Mouse (Mus musculus) heart, postnatal 10 days (tissue): ENCODE data around the gene Siae. TPM values are rescaled to one million over a fixed set of nuclear protein-coding genes. Genes with fewer than 3 reads are reported as not detected.

Source experiments
- DNase-seq, 2 experiments: peaks; one replicate each; pipeline ENCODE4 v3.0.0; 2021
- intact Hi-C: fragments of 180-260 bp; cut with DNase I; formaldehyde crosslinking; loops from one replicate; pipeline ENCODE4 v1.15.1; 2025
- total RNA-seq, 2 experiments: library from RNA; stranded (reverse); gene quantifications; 2 replicates each; pipeline ENCODE4 v1.2.3; 2021

The Siae gene
- total RNA-seq, 2 experiments from 2014 or later, result 8.7 to 9.8 TPM

- no peak for DNase-seq
- intact Hi-C loops, result no loop called here
Measured at GRCm38 (mm10) chr9:37655961-37656360, 100.5 kb downstream of the Siae start.

- intact Hi-C loops, result no loop called here
- DNase-seq, result peak in 1 of 2 experiments; percentile 29
Measured at GRCm38 (mm10) chr9:37656439-37656881, 101.0 kb downstream of the Siae start.

- intact Hi-C loops, result no loop called here
- DNase-seq, result peak; percentile 90 to 92
Measured at GRCm38 (mm10) chr9:37656931-37657481, 101.5 kb downstream of the Siae start, which contains the start of gene Tbrg1. TSS of gene Tbrg1 (minus strand) at chr9:37657312.

- intact Hi-C loops, result no loop called here
- DNase-seq, result no peak
Measured at GRCm38 (mm10) chr9:37659413-37659812, 103.9 kb downstream of the Siae start.

GRCm38 (mm10) chr9:37663210-37663609, 107.7 kb downstream of the Siae start:
- intact Hi-C loops, result no loop called here
- DNase-seq, result no peak

- intact Hi-C loops, result no loop called here
- no peak for DNase-seq
Measured at GRCm38 (mm10) chr9:37664604-37665003, 109.1 kb downstream of the Siae start.

GRCm38 (mm10) chr9:37666045-37666444, 110.5 kb downstream of the Siae start:
- no peak for DNase-seq
- intact Hi-C loops, result no loop called here

GRCm38 (mm10) chr9:37669115-37669514, 113.6 kb downstream of the Siae start, which contains the start of gene Panx3:
TSS of gene Panx3 (minus strand) at chr9:37669235.
- no peak for DNase-seq
- intact Hi-C loops, result no loop called here

GRCm38 (mm10) chr9:37669678-37670077, 114.2 kb downstream of the Siae start:
- intact Hi-C loops, result no loop called here

GRCm38 (mm10) chr9:37670261-37670660, 114.8 kb downstream of the Siae start:
- intact Hi-C loops, result no loop called here

More at GRCm38 (mm10) chr9:37669678-37670077, 114.2 kb downstream of the Siae start:
- no peak for DNase-seq

GRCm38 (mm10) chr9:37675287-37675686, 119.8 kb downstream of the Siae start:
- DNase-seq, result no peak
- intact Hi-C loops, result no loop called here

More at GRCm38 (mm10) chr9:37670261-37670660, 114.8 kb downstream of the Siae start:
- DNase-seq, result no peak

GRCm38 (mm10) chr9:37681123-37681522, 125.6 kb downstream of the Siae start:
- intact Hi-C loops, result no loop called here
- no peak for DNase-seq

GRCm38 (mm10) chr9:37687288-37687940, 131.9 kb downstream of the Siae start:
- intact Hi-C loops, result no loop called here
- no peak for DNase-seq

- intact Hi-C loops, result no loop called here
- DNase-seq, result no peak
Measured at GRCm38 (mm10) chr9:37687941-37688303, 132.4 kb downstream of the Siae start.

- peak; percentile 17 to 53 for DNase-seq
- intact Hi-C loops, result loop anchor here (1.0 kb wide), 1 partner anchor 242 kb away; no protein-coding TSS in a partner anchor
Measured at GRCm38 (mm10) chr9:37689970-37690686, 134.6 kb downstream of the Siae start.

Other genes starting within 250 kb of the Siae start
- gene Ccdc15, start 207.3 kb upstream of the Siae start, total RNA-seq, result 1 to 10 TPM; 2.3 to 2.9 TPM
- under 1 TPM in 1 of 2 experiments, not detected in 1; 0.24 TPM for gene Hepacam, start 188.3 kb upstream of the Siae start, total RNA-seq
- 10 to 100 TPM; 40.9 to 50.6 TPM for gene Robo4, start 153.8 kb upstream of the Siae start, total RNA-seq
- gene Robo3, start 122.5 kb upstream of the Siae start, total RNA-seq, result not detected
- gene Msantd2, start 66.4 kb upstream of the Siae start, total RNA-seq, result 10 to 100 TPM; 11.7 to 16.4 TPM
- 100 to 1,000 TPM; 125 to 131 TPM for gene Esam, start 27.6 kb upstream of the Siae start, total RNA-seq
- 10 to 100 TPM in 1 of 2 experiments, 1 to 10 TPM in 1; 5.6 to 10.4 TPM for gene Vsig2, start 16.4 kb upstream of the Siae start, total RNA-seq
- 1 to 10 TPM; 3.1 to 5.6 TPM for gene Nrgn, start 2.8 kb upstream of the Siae start, total RNA-seq
- 1 to 10 TPM; 3.4 to 3.9 TPM for gene Spa17, start 58.0 kb downstream of the Siae start, total RNA-seq
- gene Tbrg1, start 101.6 kb downstream of the Siae start, total RNA-seq, result 10 to 100 TPM; 51.5 to 52.8 TPM
- gene Panx3, start 113.5 kb downstream of the Siae start, total RNA-seq, result not detected
- not detected for gene Olfr160, start 160.6 kb downstream of the Siae start, total RNA-seq
- gene Olfr874, start 189.4 kb downstream of the Siae start, total RNA-seq, result not detected
- gene Olfr875, start 216.2 kb downstream of the Siae start, total RNA-seq, result not detected
- not detected for gene Olfr876, start 247.3 kb downstream of the Siae start, total RNA-seq